ENCODE assay signal across 13 mouse cellular contexts in the genomic region with DNA sequence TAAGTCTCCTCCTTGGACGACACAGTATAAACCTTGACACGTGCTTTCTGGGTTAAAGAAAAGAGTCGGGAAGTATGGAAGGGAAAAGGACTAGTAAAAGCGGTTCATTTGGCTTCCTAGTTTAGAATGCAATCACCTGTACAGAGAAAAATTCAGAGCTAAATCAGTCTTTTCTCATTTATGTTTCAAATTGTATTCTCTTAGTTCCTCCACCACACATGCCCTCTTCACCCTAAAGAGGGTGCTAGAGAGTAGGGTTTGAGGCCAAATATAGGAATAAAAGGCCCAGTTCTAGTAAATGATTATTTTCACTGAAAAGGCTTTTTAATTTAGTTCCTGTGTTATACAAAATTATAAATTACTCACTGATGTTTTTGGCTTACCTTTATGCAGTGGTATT. TPM values are rescaled to one million over a fixed set of nuclear protein-coding genes. Genes with fewer than 3 reads are reported as not detected.
DNase-seq lines count a peak whose midpoint lies in the region; ATAC-seq and TF ChIP-seq lines count a peak whose summit lies in the region.
"Had no signal": no experiment of that assay in that cellular context is flagged by ENCODE, and none has a peak within 500 bp of the region (broad histone marks: within the 10 kb centered on the region; RNA-seq: fewer than 3 reads in every experiment).

No protein-coding gene starts in this region.

- WGBS in intestine, postnatal 0 days = 59% methylated on average over 4 of the region's 4 CpGs
- 61% methylated on average over 4 of the region's 4 CpGs for WGBS in intestine, embryonic 15.5 days
- 67% methylated on average over 4 of the region's 4 CpGs for WGBS in spleen, adult 2 months
- 59% methylated on average over 4 of the region's 4 CpGs for WGBS in stomach, postnatal 0 days

- peak; percentile 55 for TF ChIP-seq CTCF in intestine, postnatal 0 days (IDR thresholded peaks at IDR 0.05; ENCODE audit: low read depth)
- TF ChIP-seq CTCF in spleen, adult 2 months (IDR thresholded peaks at IDR 0.05; ENCODE audit: extremely low read depth, insufficient read depth, insufficient read length, insufficient replicate concordance) = no peak
- TF ChIP-seq CTCF in stomach, postnatal 0 days (IDR thresholded peaks at IDR 0.05; ENCODE audit: low read depth) = peak; percentile 65

- no peak overlapping the region for H3K27ac ChIP-seq in intestine, postnatal 0 days (ENCODE audit: low read depth, low read length)
- no peak overlapping the region for H3K27ac ChIP-seq in intestine, embryonic 15.5 days
- H3K27ac ChIP-seq in spleen, adult 2 months (ENCODE audit: insufficient read depth, low read length) = no peak overlapping the region
- no peak overlapping the region for H3K27ac ChIP-seq in stomach, postnatal 0 days (replicated peaks)
- H3K27ac ChIP-seq: embryonic facial prominence, embryonic 12.5 days had no signal

- H3K36me3 ChIP-seq in intestine, postnatal 0 days (ENCODE audit: control insufficient read depth, insufficient read depth) = no peaks in the 10 kb centered on the region
- no peaks in the 10 kb centered on the region for H3K36me3 ChIP-seq in intestine, embryonic 15.5 days
- no peaks in the 10 kb centered on the region for H3K36me3 ChIP-seq in spleen, adult 2 months (ENCODE audit: control insufficient read depth, insufficient read depth, low read length)
- H3K36me3 ChIP-seq in stomach, postnatal 0 days (ENCODE audit: control insufficient read depth, insufficient read depth, low read length) = no peaks in the 10 kb centered on the region
- H3K36me3 ChIP-seq: embryonic facial prominence, embryonic 12.5 days; heart, embryonic 12.5 days had no signal

- H3K4me2 ChIP-seq in intestine, postnatal 0 days (replicated peaks; ENCODE audit: low read depth) = no peak overlapping the region
- no peak overlapping the region for H3K4me2 ChIP-seq in intestine, embryonic 15.5 days (replicated peaks)
- H3K4me2 ChIP-seq in stomach, postnatal 0 days (replicated peaks; ENCODE audit: low read depth) = no peak overlapping the region
- H3K4me2 ChIP-seq: embryonic facial prominence, embryonic 12.5 days; heart, embryonic 12.5 days had no signal

- ATAC-seq in intestine, postnatal 0 days = no peak
- no peak for ATAC-seq in intestine, embryonic 15.5 days
- no peak for ATAC-seq in stomach, postnatal 0 days (ENCODE audit: low FRiP score, low TSS enrichment)

- no peaks in the 10 kb centered on the region for H3K27me3 ChIP-seq in intestine, postnatal 0 days (replicated peaks; ENCODE audit: control insufficient read depth, insufficient read depth, low read length)
- no peaks in the 10 kb centered on the region for H3K27me3 ChIP-seq in intestine, embryonic 15.5 days (replicated peaks)
- H3K27me3 ChIP-seq in spleen, adult 2 months (ENCODE audit: control insufficient read depth, insufficient read depth, low read length) = no peaks in the 10 kb centered on the region
- no peaks in the 10 kb centered on the region for H3K27me3 ChIP-seq in stomach, postnatal 0 days (ENCODE audit: control insufficient read depth, insufficient read depth, low read length)
- H3K27me3 ChIP-seq: embryonic facial prominence, embryonic 12.5 days; heart, embryonic 12.5 days had no signal

- no peak for TF ChIP-seq EP300 in stomach, postnatal 0 days (optimal IDR thresholded peaks at IDR 0.05)

- no peaks in the 10 kb centered on the region for H3K4me1 ChIP-seq in intestine, postnatal 0 days (replicated peaks; ENCODE audit: control insufficient read depth, insufficient read depth, low read length)
- H3K4me1 ChIP-seq in intestine, embryonic 15.5 days (replicated peaks) = no peaks in the 10 kb centered on the region
- H3K4me1 ChIP-seq in spleen, adult 2 months (ENCODE audit: control insufficient read depth, insufficient read depth, insufficient read length) = peaks cover 4% of the 10 kb centered on the region; the same call in 1 of the 2 replicates
- H3K4me1 ChIP-seq in stomach, postnatal 0 days (replicated peaks; ENCODE audit: control insufficient read depth, insufficient read depth) = no peaks in the 10 kb centered on the region
- H3K4me1 ChIP-seq: embryonic facial prominence, embryonic 12.5 days; heart, embryonic 12.5 days had no signal

- no peaks in the 10 kb centered on the region for H3K9me3 ChIP-seq in intestine, postnatal 0 days (ENCODE audit: control insufficient read depth)
- no peaks in the 10 kb centered on the region for H3K9me3 ChIP-seq in intestine, embryonic 15.5 days
- H3K9me3 ChIP-seq in stomach, postnatal 0 days (ENCODE audit: control insufficient read depth, low read length) = no peaks in the 10 kb centered on the region
- H3K9me3 ChIP-seq: embryonic facial prominence, embryonic 12.5 days; heart, embryonic 12.5 days had no signal

- no peak for TF ChIP-seq POLR2A in spleen, adult 2 months (IDR thresholded peaks at IDR 0.05; ENCODE audit: low read depth, low read length)

- no peak overlapping the region for H3K9ac ChIP-seq in intestine, postnatal 0 days (ENCODE audit: low read depth, low read length)
- H3K9ac ChIP-seq in intestine, embryonic 15.5 days = no peak overlapping the region
- H3K9ac ChIP-seq in stomach, postnatal 0 days (ENCODE audit: low read length) = no peak overlapping the region
- H3K9ac ChIP-seq: embryonic facial prominence, embryonic 12.5 days; heart, embryonic 12.5 days had no signal

- H3K4me3 ChIP-seq in intestine, postnatal 0 days (ENCODE audit: low read depth, low read length) = no peak overlapping the region
- no peak overlapping the region for H3K4me3 ChIP-seq in intestine, embryonic 15.5 days (replicated peaks)
- no peak overlapping the region for H3K4me3 ChIP-seq in spleen, adult 2 months (ENCODE audit: extremely low read depth, insufficient read depth, insufficient read length)
- no peak overlapping the region for H3K4me3 ChIP-seq in stomach, postnatal 0 days (ENCODE audit: low read depth, low read length)
- H3K4me3 ChIP-seq: embryonic facial prominence, embryonic 12.5 days; heart, embryonic 12.5 days had no signal

- peak; percentile 14 to 21 for DNase-seq in spleen, adult 2 months (ENCODE audit: low read depth in 1 of 2, low spot score in 2 of 2)
- no peak for DNase-seq in spleen, postnatal 4 days (ENCODE audit: low spot score in 2 of 2)
- DNase-seq in ZHBTc4 (ENCODE audit: low read depth, low spot score) = peak; percentile 8
- DNase-seq in stomach, postnatal 0 days (ENCODE audit: low spot score) = no peak
- no peak for DNase-seq in right cerebral cortex, postnatal 25 days
- DNase-seq: lung, adult 18-20 months; right cerebral cortex, postnatal 14 days; thymus, adult 18-20 months had no signal

RNA-seq across cellular contexts. Expression of gene Klre1, which starts 3.6 kb away (rescaled TPM):
- polyA plus RNA-seq in intestine, postnatal 0 days (2015; fragmentation: Nextera tagmentation; extraction: Ambion mirVana) = not detected in 2 replicates
- polyA plus RNA-seq in intestine, embryonic 15.5 days (2015; fragmentation: Nextera tagmentation; extraction: Ambion mirVana) = not detected in 2 replicates
- polyA plus RNA-seq in spleen, adult 2 months (2012; rRNA removed) = 1.6 and 2.6 TPM in 2 replicates
- not detected in 2 replicates for polyA plus RNA-seq in stomach, postnatal 0 days (2015; fragmentation: Nextera tagmentation; extraction: Ambion mirVana)
- polyA plus RNA-seq: embryonic facial prominence, embryonic 12.5 days; heart, embryonic 12.5 days; kidney, embryonic 14.5 days had no signal

RNA-seq across cellular contexts. Expression of gene Klrd1, which starts 10.3 kb away (rescaled TPM):
- 0.99 and 1.4 TPM in 2 replicates for polyA plus RNA-seq in intestine, postnatal 0 days (2015; fragmentation: Nextera tagmentation; extraction: Ambion mirVana)
- polyA plus RNA-seq in intestine, embryonic 15.5 days (2015; fragmentation: Nextera tagmentation; extraction: Ambion mirVana) = 1.3 and 1.8 TPM in 2 replicates
- polyA plus RNA-seq in spleen, adult 2 months (2012; rRNA removed) = 1.2 and 2.5 TPM in 2 replicates
- 0.27 and 0.53 TPM in 2 replicates for polyA plus RNA-seq in stomach, postnatal 0 days (2015; fragmentation: Nextera tagmentation; extraction: Ambion mirVana)
- polyA plus RNA-seq: embryonic facial prominence, embryonic 12.5 days; kidney, embryonic 14.5 days had no signal

RNA-seq across cellular contexts. Expression of gene Klrk1, which starts 42.4 kb away (rescaled TPM):
- polyA plus RNA-seq in intestine, postnatal 0 days (2015; fragmentation: Nextera tagmentation; extraction: Ambion mirVana) = 0.35 and 0.59 TPM in 2 replicates
- polyA plus RNA-seq in intestine, embryonic 15.5 days (2015; fragmentation: Nextera tagmentation; extraction: Ambion mirVana) = 0.15 and 0.29 TPM in 2 replicates
- 1.1 and 2.1 TPM in 2 replicates for polyA plus RNA-seq in spleen, adult 2 months (2012; rRNA removed)
- polyA plus RNA-seq in stomach, postnatal 0 days (2015; fragmentation: Nextera tagmentation; extraction: Ambion mirVana) = 0.15 and 0.21 TPM in 2 replicates
- polyA plus RNA-seq: heart, embryonic 12.5 days; kidney, embryonic 14.5 days had no signal

RNA-seq across cellular contexts. Expression of gene Gabarapl1, which starts 48.3 kb away (rescaled TPM):
- polyA plus RNA-seq in intestine, postnatal 0 days (2015; fragmentation: Nextera tagmentation; extraction: Ambion mirVana) = 30.7 and 31.8 TPM in 2 replicates
- polyA plus RNA-seq in intestine, embryonic 15.5 days (2015; fragmentation: Nextera tagmentation; extraction: Ambion mirVana) = 38.5 and 43.7 TPM in 2 replicates
- 17.6 and 19.9 TPM in 2 replicates for polyA plus RNA-seq in spleen, adult 2 months (2012; rRNA removed)
- polyA plus RNA-seq in stomach, postnatal 0 days (2015; fragmentation: Nextera tagmentation; extraction: Ambion mirVana) = 45.7 and 46.8 TPM in 2 replicates

Comparison
In these comparisons a context has a peak if more than half of its experiments do, and no peak if none do; other contexts are left out.
1. DNase-seq: peak in spleen, adult 2 months (2 of 2) and ZHBTc4 (single experiment); none in spleen, postnatal 4 days (0 of 2), stomach, postnatal 0 days (single experiment) and right cerebral cortex, postnatal 25 days (single experiment).